Mouse (Mus musculus) liver, embryonic 14.5 days (tissue): ENCODE measurements at regions not wholly inside any gene's neighbourhood (a gene's known extent, or its start where the extent isn't known, plus 50 kb on each side); places are given as distances from the start of the nearest gene placed in this dataset.

Source experiments
- CTCF ChIP-seq: IDR thresholded peaks from 2 replicates; pipeline ENCODE4 v1.5.1; 2016; ENCODE audit warnings: antibody characterized with exemption, low read depth, control low read depth
- EP300 ChIP-seq: IDR thresholded peaks from 2 replicates; pipeline ENCODE4 v1.6.1; 2016; ENCODE audit warnings: antibody characterized with exemption, low read depth

- TF ChIP-seq CTCF = no peak
- no peak for TF ChIP-seq EP300
Measured at GRCm38 (mm10) chr1:143351388-143351787, 289.1 kb upstream of the B3galt2 start.
